Mouse (Mus musculus) testis, postnatal 10 days (tissue): ENCODE data around the gene Hacd3.

Experiments
- DNase-seq: peaks from one replicate; pipeline ENCODE4 v3.0.0; 2021; ENCODE audit warnings: low spot score

Gene Hacd3

DNA sequence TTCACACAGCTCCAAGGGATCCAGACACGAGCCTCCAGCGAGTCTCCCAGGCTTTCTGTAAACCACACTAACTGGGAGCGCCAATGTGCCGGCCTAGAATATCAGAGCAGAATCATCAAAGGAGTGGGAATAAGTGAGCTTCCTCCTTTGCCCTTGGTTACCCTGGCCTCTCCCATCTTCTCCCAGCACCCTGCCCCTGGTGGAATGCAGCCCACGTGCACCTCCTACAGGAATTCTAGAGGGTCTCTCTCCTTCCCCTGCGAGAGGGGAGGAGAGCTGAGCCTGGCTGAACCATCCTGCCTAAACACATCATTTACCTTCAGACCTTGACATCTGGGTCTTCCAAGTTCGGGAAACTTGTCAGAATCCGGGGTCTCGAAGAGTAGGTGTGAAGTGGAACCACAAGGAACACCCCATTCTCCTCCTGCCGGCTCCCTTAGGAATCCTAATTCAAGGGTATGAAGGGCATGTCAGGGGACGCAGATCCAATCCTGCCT, 70.3 kb downstream of the Hacd3 start, which contains the start of gene Slc24a1:
Slc24a1 (minus strand) TSS at position 447 of the 497 bp plus-strand sequence.
- no peak for DNase-seq

DNA sequence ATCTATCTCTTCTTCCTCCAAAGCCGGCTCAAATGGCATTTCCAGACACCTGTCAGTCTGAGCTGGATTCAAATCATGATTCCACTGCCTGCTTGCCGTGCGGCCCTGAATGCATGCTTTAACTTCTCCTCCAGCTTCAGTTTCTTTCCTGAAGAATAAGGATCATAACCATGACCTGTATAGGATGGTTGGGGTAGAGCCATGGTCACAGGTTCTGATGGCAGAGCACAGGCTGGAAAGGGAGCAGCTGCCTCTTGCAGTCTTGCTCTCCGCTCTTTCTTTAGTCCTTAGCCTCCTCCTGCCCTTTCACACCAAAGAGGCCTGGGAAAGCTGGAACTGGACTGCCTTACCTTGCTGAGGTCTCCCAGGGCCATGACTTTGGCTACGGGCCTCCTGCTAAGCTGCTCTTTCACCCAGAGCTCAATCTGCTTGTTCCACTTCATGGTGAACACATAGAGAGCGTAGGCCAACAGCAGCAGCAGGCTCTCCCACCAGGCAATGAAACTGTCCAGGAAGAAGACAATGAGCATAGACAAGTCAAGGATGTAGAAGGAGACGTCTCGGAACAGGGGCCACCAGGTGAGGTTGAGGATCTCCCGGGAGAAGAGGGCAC, 73.9 kb downstream of the Hacd3 start:
- no peak for DNase-seq

DNA sequence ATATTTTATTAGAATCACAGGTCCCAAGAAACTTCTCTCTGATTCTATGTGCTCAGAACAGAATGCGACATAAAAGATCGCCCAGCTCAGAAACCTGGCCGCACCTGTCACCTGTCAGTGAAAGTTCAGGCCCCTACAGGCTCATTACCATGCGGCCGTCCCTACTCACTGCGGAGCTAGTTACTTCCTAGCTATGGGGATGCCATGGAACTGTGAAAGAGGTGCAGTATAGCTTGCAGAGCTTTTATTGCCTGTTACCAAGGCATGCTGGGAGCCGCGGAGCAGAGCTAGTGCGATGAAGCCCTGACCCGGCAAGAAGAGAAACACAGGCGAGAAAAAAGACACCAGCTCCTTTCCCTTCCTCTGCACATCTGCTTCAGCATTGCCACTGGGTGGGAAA, 77.5 kb downstream of the Hacd3 start:
- DNase-seq, result no peak

DNA sequence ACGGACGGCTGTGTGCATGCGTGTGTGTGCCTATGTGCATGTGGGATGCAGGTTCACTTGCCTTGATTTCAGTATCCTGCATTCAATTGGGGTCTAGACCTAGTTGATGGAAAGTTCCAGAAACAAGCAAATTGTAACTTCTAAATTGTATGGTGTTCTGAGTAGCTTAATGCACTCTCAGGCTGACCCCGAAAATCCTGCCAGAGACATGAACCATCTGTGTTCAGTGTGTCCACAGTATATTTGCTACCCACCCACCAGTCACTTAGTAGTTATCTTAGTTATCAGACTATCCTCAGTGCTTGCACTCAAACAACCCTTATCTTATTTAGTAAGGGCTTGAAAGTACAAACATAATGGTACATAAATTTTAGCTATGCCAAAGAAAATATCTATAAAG, 79.8 kb downstream of the Hacd3 start:
- DNase-seq, result no peak

DNA sequence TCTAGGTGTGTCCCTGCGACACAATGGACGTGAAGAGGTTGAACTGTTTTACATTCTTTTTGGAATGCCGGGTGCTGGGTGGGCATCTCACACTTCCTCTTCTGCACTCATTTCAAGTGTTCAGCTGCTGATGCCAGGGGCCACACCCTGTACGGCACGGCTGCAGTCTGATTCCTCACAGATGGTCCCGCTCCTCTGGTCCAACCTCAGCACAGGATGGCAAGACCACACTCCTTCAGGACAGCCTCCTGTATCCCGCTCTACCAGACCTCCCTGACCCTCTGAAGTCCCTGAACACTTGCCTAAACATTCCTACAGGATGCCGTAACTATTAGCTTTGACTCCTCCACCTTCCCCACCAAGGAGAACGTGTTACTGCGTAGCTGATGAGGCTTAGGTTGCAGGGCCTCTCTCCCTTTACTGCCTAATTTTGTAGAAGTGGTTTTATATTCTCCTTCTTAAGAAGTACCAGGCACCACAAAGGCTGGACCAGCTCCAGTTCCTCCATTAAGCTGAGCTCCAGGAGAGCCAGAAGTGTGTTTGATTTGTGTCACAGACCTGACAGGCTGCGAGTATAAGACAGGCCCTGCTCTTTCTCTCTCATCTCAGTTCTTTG, 80.7 kb downstream of the Hacd3 start:
- no peak for DNase-seq

DNA sequence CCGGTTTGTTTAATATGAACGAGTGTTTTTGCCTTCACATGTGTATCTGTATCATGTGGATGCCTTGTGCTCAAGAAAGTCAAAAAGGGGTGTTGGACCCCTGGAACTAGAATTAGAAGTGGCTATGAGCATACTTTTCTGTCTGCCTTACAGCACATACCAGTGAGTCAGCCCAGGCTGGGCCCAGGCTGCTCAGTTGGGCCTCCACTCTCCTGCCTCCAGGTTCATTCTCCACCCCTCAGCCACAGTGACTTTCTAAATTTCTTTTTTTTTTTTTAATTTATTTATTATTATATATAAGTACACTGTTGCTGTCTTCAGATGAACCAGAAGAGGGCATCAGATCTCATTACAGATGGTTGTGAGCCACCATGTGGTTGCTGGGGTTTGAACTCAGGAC, 81.7 kb downstream of the Hacd3 start:
- no peak for DNase-seq

DNA sequence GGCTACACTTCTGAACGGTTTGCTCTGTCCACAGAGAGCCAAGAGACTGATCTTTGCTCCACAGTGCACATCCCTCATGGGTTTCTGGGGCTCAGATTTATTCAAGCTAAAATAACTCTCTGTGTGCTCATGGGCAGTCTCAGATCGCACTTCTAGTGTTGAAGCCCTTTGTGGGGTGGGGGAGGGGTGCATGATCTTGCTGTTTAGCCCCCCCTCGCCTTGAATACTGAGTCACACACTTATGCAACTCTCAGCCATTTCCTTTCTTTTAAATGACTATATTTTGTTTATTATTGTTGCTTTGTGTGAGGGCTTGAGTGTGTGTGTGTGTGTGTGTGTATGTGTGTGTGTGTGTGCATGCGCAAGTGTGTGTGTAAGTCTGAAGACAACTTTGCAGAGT, 82.2 kb downstream of the Hacd3 start:
- no peak for DNase-seq

DNA sequence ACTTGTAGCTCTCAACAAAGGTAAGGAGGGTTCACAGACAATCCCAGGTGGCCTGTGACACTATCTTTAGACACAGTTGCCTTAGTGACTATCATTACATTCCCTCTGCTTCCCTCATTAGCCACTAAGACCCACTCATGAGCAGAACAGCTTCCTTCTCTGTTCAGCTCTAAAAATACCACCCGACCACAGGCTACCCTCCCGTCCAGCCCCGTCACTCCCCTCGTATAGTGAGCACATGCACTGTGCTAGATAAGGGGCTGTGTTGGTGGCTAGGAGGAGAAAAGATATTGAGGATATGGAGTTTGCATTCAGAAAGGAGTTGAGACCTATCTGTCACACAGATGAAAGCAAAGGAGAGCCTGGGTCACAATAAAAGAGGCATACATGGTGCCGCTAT, 83.0 kb downstream of the Hacd3 start:
- no peak for DNase-seq

DNA sequence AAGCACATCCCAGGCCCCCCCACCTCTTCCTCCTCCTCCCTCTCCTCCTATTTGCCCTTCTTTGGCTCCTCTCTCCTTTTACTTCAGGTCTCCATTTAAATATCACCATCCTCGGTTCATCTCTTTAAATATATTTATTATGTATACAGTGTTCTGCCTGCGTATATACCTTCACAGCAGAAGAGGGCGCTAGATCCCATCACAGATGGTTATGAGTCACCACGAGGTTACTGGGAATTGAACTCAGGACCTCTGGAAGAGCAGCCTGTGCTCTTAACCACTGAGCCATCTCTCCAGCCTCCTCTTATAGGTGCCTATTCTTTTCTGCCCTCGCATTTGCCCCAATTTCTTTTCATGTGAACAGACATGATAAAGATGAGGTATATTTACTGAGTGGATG, 84.0 kb downstream of the Hacd3 start:
- no peak for DNase-seq
